Mouse (Mus musculus) left cerebral cortex, adult 8-10 months (tissue): ENCODE measurements around the gene Rft1. TPM values are rescaled to one million over a fixed set of nuclear protein-coding genes. Genes with fewer than 3 reads are reported as not detected.

ENCODE experiments used
- DNase-seq, 2 experiments: peaks; one replicate each; pipeline ENCODE4 v3.0.0; 2022; ENCODE audit warnings: low spot score in 2 of 2
- total RNA-seq, 4 experiments: library from RNA; stranded (reverse); gene quantifications; 2 replicates each; pipeline ENCODE4 v1.2.4; 2022

Gene Rft1
- total RNA-seq, 4 experiments from 2014 or later, result 11.9 to 13.7 (median 13.2) TPM

DNA sequence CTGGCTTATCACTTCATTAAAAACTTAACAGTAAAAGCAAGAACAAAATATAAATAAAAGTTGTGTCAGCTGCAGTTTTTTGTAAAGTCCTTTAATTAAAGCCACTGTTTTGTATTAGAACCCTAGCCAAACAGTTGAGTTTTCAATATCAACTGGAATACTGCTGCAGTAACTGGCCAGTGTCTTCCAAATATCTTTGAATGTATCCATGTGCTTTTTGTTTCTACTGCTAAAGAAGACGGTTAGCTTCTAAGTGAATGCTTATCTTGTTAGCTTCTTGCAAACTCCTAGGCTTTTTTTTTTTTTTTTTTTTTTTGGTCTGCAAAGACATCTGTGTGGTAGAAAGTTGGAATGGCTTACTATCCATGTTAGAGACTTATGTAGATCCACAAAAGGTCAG lies 65.4 kb downstream of the Rft1 start:
- DNase-seq, result no peak

DNA sequence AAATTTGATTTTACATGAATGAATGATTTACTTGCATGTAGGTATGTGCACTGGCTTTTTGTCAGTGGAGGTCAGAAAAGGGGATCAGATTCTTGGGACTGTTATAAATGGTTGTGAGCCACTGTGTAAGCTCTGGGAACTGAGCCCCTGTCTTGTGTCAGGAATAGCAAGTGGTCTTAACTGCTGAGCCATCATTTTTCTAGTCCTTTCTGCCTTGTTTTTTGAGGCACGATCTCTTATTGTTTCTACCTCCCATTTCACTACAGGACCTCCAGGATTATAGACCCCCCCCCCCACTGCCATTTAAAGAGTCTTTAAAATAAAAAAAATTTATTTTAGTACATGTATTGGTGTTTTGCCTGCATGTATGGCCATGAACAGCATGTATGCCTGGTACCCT lies 67.7 kb downstream of the Rft1 start:
- no peak for DNase-seq

DNA sequence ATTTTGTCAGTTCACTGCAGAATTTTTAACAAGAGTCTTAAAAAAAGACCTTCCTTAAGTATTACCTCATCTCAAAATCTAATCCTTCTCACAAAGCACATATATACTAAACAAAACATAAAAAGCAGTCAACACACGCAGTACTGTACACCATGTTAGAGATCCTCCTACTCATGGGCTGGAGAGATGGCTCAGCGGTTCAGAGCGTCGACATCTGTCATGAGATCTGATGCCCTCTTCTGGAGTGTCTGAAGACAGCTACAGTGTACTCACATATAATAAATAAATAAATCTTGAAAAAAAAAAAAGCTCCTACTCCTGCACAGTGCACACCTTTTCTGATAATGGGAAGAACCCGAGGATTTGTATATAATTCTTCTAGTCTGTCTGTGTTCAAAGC lies 68.2 kb downstream of the Rft1 start:
- DNase-seq, result no peak

DNA sequence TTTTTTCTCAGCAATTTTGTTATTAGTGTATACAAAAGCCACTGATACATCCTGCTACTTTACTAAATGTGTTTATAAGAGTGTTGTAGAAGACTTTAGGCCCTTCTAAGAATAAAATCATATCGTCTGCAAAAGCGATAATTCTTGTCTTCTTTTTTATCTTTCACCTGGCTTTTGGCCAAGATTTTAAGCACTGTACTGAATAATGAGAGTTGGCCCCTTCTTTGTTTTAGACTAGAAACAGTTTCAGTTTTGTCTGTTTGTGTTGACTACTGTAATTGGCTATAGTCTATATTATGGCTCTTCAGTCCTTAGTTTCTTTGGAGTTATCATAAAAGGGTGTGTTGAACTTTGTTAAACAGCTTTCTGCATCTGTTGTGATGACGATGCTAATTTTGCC lies 77.7 kb downstream of the Rft1 start:
- no peak for DNase-seq

DNA sequence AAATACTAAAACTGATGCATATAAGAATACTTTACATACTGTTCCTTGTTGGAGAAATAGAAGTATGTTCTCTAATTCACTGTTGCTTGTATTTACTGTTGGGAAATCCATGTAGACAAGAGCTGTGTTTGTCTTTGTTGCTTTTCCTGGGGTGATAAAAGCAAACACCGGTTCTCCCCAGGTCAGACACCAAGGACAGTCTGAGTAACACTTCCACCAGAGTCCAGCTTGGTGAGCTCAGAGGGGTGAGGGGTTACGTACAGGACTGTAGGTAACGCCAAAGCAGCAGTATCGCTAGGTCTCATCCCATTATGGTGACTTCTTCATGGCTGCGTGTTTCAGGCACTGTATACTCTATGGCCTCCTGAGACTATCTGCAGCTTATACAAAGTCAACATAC lies 80.5 kb downstream of the Rft1 start:
- DNase-seq, result no peak

DNA sequence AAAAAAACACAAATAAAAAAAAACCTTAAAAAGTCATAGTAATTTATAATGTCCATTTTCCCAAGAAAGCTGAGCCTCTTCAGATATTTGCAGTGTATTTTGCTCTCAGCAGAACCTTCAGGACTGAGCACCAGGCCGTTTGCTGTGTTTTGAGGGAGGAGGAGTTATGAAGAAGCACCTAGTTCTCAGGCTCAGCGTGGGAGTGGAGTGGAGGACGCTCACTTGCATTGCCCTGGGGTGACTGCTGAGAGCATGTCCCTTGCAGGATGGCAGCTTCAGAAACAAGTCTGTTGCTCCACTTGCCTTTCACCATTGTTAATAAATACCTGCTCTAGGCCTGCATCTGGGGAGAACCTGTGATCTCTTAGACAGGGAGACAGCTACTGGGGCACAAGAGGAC lies 81.7 kb downstream of the Rft1 start:
- DNase-seq, result no peak

DNA sequence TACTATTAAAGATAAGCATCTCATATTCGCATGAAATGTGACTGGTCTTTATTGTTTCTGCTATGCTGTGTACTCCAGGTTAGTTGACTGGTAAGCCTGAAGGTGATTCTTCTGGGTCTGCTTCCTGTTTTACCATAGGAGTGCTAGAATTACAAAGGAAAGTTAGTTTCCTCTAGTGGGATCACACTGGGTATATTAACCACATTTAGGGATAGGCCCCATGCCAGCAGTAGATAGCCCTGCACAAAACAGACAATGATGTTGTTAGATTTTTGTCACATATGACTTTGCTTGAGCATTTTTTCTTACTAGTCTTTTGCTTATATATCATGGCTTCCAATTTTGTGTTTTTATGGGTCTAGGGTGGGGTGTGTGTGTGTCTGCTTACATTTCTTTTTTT lies 82.3 kb downstream of the Rft1 start:
- DNase-seq, result no peak

Other genes starting within 250 kb of the Rft1 start
- 10 to 100 TPM; 20.2 to 25.2 (median 24.3) TPM for gene Dcp1a, start 174.8 kb upstream of the Rft1 start, total RNA-seq
- 10 to 100 TPM; 45.2 to 48.8 (median 46.9) TPM for gene Cacna1d, start 162.9 kb upstream of the Rft1 start, total RNA-seq
- 100 to 1,000 TPM; 204 to 217 (median 208) TPM for gene Tkt, start 106.0 kb upstream of the Rft1 start, total RNA-seq
- gene Prkcd, start 28.1 kb upstream of the Rft1 start, total RNA-seq, result 10 to 100 TPM; 16.0 to 47.2 (median 18.0) TPM
- 10 to 100 TPM; 36.1 to 43.5 (median 36.7) TPM for gene Sfmbt1, start 60.5 kb downstream of the Rft1 start, total RNA-seq
- 10 to 100 TPM; 24.3 to 28.8 (median 25.5) TPM for gene Tmem110, start 171.2 kb downstream of the Rft1 start, total RNA-seq
- gene Mustn1, start 224.8 kb downstream of the Rft1 start, total RNA-seq, result 1 to 10 TPM; 2.1 to 4.1 (median 2.2) TPM
- gene Itih4, start 232.1 kb downstream of the Rft1 start, total RNA-seq, result under 1 TPM in 2 of 4 experiments, not detected in 2; 0.16 to 0.35 TPM